Mouse (Mus musculus) kidney, adult 2 months (tissue): Measurements from ENCODE around the gene Trim10.

Source experiments
- CTCF ChIP-seq: fragments of 200-500 bp; conservative IDR thresholded peaks from 2 replicates; pipeline ENCODE4 v1.5.1; 2011; ENCODE audit warnings: low read depth, mild to moderate bottlenecking, control low read depth, low read length, moderate library complexity, mixed read lengths; ENCODE audit not compliant: insufficient read depth, insufficient read length
- POLR2A ChIP-seq: fragments of 200-500 bp; IDR thresholded peaks from one replicate; pipeline ENCODE4 v1.6.1; 2011; ENCODE audit warnings: low read depth, low read length, control low read depth

GRCm38 (mm10) chr17:36868836-36869235 lies 538 bp upstream of the Trim10 start:
- no peak for TF ChIP-seq CTCF
- TF ChIP-seq POLR2A = no peak
